Mouse (Mus musculus): ENCODE data around the gene Tgtp2.
"Not testable (repeated sequence)": the region's sequence is repeated elsewhere in the genome, so short reads cannot be mapped to it uniquely, and the experiment has no call there.

Tgtp2 gene

DNA sequence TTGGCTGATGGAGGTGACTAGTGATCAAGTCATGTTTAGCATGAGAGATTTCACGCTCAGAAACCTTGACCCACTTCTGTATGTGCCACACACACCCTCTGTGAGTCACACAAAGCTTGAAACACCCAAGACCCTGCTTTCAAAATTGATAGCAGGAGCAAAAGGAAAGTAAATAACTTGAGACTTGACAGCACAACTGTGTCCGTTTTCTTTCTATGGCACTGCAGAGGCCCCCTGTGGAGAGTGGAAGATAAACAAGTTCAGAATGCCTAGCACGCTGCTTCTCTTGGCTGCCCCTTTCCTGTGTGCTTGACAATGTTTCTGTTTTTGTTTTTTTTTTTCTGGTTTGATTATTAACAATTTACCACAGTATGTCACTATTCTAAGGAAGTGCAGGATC lies 20.9 kb upstream of the Tgtp2 start:
- DNase-seq (ENCODE audit: low spot score), result no peak

DNA sequence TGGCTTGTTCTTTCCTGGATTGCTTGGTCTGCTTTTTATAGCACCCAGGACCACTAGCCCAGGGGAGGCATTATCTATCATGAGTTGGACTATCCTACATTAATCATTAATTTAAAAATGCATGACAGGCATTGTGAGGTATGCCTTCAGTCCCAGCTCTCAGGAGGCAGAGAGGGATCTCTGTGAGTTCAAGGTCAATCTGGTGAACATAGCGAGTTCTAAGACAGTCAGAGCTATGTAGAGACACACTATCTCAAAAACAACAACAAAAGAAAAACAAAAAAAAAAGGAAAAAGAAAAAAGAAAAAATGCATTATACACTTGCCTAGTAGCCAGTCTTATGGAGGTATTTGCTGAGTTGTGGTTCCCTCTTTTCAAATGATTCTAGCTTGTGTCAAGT lies 20.4 kb upstream of the Tgtp2 start:
- DNase-seq (ENCODE audit: low spot score), result no peak

DNA sequence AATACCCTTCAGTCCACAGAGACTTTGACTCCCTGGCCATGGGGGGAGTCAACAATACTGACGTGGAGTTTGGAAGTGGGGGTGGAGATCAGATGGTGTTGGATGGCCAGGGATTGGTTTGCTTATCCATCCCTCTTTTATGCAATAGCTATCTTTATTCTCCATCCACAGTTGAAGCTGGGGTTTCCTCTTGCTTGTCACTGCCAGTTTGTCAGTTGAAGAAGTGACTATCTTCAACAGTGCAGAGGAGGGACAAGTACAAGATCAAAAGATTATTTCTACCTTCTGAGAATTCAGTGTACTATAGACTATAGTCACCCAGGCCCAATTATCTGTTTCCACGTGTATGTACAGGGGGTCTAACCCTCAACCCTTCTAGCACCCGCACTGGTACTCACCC lies 19.8 kb upstream of the Tgtp2 start:
- DNase-seq (ENCODE audit: low spot score), result no peak

DNA sequence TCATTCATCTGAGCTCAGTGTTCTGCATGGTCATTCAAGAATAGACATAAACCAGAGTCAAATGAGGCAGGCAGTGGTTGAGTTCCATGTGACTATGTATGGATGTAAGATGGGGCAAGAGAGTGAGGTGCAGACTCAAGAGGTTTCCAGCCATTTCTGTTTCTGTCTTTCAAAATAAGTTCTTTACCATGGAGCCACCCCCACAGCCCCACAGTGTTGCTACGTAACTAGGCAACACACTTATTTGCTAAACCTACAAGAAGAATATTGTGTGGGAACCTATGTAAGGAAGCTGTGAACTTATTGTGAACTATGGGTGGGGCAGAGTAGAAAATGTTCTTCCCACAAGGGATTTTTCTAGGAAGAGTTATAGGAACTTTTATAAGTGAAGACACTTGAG lies 19.1 kb upstream of the Tgtp2 start:
- DNase-seq (ENCODE audit: low spot score), result no peak

DNA sequence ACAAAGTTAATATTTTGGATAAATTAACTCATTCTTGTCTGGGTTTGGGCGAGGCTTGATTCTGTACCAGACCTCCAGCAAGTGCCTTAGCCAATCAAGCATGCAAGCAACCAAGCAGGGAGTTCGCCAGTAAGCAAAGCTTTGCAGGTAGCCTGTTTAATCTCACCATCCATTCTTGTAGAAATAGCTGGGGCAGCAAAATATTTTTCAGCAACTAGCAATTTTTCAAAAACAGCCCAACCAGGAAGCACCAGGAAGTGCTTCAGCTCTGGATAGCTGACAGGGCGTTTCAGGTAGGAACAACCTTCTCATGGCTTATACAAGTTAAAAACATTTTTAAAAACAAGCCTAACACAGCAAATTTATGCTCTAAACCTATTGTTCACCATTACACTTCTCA lies 17.9 kb upstream of the Tgtp2 start:
- DNase-seq (ENCODE audit: low spot score), result no peak

DNA sequence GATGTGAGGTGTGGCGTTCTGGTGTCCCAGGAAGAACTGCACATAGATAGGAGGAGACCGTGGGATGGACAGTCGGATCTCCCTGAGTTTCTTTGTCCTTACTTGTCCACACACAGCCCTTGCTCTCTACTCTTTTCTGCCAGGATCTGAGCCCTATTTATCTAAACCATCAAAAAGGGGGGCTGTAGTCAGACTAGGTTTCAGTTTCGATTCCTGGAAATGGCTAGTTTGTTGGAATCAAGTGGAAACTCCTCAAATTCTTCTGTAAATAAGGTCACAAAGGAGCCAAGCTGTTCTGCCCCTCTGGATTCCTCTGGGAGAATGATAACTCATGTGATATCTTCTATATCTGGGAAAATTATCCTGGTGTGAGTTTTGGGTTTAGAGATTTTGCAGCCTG lies 17.4 kb upstream of the Tgtp2 start:
- no peak for DNase-seq (ENCODE audit: low spot score)

DNA sequence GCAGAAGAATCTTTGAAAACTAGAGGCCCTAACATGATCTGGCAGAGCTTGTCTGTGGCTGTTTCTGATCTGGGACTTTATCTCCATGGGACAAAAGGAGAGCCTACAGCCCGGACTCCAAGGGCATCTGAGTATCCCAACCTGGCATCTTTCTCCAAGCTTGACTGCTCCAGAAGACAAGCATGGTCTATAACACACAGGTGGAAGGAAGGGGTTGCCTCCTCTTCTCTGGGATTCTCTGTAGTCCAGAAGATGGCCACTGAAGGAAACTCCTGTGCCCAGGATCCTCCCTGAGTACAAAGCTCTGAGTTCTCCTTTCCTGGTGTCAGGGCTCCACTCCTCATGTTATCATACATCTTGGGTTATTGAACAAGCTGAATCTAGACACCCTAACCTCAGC lies 16.6 kb upstream of the Tgtp2 start:
- no peak for DNase-seq (ENCODE audit: low spot score)

DNA sequence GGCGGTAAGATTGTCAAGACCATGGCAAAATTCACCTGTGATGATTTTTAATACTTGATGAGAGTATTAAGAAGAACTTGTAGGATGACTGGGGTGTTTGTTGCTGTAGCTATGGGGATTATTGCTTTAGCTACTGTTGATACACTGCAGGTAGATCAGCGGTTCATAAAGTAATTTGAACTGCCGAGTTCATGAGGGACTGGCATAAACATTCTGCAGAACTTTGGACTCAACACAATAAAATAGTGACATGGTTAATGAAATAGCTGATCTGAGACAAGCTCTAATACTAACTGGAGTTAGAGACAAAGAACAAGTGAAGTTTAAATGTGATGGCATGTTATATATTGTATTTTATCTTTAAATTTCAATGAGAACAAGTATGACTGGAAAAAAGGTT lies 14.7 kb upstream of the Tgtp2 start:
- no peak for DNase-seq (ENCODE audit: low spot score)

DNA sequence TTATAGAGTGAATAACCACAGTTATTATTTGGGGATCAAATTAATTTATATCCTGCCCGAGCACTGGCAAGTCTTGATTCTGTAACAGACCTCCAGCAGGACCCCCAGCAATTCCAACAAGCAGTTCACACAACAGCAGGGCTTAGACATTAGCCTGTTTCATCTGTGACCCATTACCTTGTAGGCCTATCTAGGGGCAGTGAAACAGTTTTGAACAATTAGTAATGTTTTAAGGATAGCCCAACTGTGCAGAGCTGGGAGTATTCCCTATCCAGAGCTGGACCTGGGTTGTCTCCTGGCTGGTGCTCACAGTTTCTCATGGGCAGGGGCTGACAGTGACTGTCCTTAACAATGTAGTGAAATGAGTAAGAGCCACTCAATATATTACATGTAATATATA lies 13.0 kb upstream of the Tgtp2 start:
- DNase-seq (ENCODE audit: low spot score), result no peak

DNA sequence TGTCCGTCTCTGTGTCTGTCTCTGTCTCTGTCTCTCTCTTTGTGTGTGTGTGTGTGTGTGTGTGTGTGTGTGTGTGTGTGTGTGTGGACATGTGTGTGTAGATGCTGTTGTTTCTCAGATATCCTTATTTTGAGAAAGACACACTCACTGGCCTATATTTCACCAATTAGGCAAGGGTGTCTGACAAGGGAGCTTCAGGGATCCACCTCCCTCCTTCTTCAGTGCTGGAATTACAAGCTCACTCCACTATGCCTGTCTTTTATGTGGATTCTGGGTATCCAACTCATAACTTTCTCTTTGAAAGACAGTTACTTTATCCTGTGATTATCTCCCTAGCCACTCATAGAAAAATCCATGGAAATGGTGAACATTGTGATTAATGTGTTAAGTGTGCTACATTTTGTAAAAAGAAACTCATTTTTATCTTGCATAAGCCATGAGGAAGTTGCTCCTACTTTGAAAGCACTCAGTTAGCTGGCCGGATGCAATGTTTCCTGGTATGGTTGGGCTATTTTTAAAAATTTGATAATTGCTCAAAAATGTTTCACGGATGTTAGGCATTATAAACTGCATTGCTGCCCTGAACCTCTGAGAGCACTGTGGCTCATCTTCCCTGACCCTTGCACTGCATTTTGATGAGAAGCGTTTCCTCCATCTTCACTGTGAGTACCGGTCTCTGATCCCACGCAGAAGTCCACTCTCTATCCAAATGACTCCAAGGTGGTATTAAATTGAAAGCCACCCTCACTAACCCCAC lies 12.2 kb upstream of the Tgtp2 start, which contains the start of gene Ifi47:
TSS of gene Ifi47 (plus strand) at position 587 of the 757 bp plus-strand sequence.
- not testable (repeated sequence) for DNase-seq (ENCODE audit: low spot score)

DNA sequence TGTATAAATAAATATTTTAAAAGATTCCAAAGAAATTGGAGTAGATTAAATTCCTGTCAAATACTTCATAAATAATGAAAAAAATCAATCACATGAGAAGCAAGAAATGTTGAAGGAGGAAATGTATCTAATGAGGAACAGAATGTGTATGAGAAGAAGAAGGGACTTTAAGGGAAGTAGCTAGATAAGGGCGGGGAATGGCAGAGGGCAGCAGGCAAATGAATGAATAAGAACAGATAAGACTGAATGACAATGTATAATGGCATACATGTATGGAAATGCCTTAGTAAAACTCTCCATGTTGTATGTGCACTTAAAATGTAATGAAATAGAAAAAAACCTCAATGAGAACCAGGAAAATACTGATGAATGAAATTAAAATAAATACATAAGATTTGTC lies 4.4 kb upstream of the Tgtp2 start:
- DNase-seq (ENCODE audit: low spot score), result no peak

DNA sequence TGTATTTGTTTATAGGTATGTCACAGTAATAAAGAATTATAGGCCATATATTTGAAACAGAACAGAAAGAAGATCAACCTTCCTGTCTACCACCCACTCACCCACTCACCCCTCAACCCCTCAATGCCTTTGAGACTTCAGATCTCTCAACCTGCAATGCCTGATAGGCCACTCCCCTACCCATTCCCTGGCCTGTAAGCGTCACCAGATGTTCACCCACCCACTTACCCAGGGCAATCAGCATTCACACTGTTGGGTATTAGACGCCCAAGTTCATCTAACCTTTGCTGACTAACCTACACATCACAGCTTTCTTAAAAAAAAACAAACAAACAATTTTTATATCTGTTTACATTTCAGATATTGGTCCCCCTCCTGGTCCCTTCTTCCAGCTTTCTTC lies 2.1 kb downstream of the Tgtp2 start:
- not testable (repeated sequence) for DNase-seq (ENCODE audit: low spot score)

DNA sequence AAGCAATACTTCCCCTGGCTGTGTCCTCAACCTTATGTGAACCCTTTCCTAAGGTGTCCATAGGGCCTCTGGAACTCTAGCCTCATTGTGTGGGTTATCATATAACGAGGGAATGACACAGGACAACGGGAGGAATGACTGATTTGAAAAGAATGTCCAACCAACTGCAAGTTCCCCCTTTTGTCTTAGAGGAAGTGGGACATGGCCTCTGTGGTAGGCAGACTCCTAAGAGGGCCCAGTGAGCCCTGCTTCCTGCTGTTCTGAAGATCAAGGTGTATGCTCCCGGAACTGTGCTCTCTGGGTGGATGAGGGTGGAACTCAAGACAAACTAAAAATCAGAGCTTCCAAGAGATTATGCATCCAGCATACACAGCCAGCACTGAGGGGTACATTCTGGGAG lies 3.9 kb downstream of the Tgtp2 start:
- DNase-seq (ENCODE audit: low spot score), result not testable (repeated sequence)

DNA sequence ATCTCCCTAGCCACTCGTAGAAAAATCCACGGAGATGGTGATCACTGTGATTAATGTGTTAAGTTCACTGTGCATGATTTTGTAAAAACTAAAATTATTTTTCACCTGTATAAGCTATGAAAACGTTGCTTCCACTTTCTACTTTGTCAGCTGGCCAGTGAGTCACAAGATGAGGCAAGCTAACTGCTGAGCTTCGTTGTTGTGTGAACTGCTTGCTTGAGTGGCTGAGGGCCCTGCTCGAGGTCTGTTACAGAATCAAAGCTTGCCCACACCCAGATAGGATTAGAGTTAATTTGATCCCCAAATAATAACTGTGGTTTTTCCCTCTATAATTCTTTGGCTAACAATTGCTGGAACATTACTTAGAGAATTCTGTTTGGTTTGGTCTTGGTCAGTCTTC lies 12.1 kb downstream of the Tgtp2 start:
- DNase-seq (ENCODE audit: low spot score), result not testable (repeated sequence)

DNA sequence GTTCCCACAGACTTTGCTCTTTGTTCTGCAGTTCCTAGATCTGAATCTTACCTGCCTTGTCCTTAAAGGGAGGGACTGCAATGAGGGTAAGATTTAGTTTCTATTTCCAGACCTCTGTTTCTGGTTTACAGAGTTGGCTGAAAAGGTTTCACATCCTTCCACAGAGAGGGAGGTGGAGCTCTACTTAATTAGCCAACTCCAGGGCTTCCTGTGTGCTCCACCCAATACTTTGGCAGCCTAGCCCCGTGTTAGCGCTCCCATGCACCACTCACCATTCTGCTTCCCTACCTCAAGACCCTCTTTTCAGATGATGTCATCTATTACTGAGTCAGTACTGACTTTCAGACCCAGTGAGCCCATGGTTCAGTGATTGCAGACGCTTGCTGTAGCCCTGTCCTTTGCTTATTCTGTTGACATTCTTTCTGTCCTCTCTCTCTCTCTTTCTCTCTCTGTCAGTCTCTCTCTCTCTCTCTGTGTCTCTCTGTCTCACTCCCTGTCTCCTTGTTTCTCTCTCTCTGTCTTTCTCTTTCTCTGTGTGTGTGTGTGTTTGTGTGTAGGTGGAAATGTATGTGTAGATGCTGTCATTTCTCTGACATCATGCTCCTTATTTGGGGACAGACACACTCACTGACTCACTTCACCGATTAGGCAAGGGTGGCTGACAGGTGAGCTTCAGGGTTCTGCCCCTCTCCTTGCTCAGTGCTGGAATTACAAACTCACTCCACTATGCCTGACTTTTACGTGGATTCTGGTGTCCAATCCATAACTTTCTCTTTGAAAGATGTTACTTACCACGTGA lies 12.7 kb downstream of the Tgtp2 start, which contains the start of gene 9930111J21Rik2:
TSS of gene 9930111J21Rik2 (minus strand) at position 150 of the 799 bp plus-strand sequence.
- DNase-seq (ENCODE audit: low spot score), result not testable (repeated sequence)

DNA sequence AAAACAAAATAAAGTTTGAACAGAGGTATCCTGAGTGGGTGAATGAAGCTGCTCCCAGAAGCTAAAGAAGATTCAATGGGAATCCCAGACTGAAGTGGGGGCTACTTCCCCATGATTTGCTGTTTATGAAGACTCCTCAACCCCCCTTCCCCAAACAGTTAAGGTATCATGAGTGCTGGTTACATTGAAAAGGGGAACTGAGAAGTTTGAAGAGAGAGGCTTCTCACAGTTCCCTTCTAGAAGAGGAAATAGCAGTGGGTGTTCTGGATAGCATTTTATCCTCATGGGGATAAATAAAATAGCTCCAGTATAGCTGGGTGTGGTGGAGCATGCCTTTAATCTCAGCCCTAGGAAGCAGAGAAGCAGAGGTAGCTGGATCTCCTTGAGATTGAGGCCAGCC lies 13.9 kb downstream of the Tgtp2 start:
- not testable (repeated sequence) for DNase-seq (ENCODE audit: low spot score)

DNA sequence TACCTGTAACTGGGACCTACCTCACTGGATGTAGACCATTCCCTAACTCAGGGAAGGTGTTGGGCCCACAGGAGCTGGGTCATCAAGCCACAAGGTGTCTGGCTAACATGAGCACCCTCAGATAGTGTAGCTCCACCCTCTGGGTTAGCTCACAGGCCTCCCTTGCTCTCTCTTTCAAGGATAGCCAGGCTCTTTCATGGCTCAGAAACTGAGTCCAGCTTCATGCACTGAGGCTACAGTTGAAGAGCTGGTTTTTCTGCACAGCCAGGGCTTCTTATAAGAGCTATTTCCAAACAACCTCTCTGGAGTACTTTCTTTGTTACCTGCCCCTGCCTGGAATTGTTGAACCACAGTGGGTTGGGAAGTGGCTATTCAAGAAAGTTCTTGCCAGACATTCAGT lies 51.9 kb downstream of the Tgtp2 start:
- DNase-seq (ENCODE audit: low spot score), result not testable (repeated sequence)

Data from retina, embryonic 14.5 days (tissue).